19 mouse cellular contexts compared by ENCODE assay signal in the genomic region with DNA sequence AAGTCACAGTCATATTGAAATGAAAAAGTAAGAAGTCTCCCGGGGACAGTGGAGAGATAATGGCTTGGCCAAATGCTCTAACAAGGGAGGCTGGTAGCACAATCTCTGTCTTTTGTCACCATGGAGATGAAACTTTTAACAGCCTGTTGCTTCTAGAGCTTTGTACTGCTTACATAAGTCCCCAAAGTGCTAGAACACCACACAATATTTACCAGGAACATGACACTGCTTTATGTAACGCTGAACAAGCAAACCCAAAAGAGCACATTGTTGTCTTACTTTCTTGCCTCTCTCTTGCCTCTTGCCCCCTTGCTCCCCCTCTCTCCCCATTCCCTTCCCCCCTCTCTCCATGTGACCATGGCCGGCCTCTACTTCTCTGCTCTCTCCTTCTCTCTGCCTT.
A peak's percentile ranks its signal among the peaks of the same experiment; 100 is the strongest.
DNase-seq lines count a peak whose midpoint lies in the region; ATAC-seq lines count a peak whose summit lies in the region.
"Had no signal": no experiment of that assay in that cellular context is flagged by ENCODE, and none has a peak within 500 bp of the region (broad histone marks: within the 10 kb centered on the region; RNA-seq: fewer than 3 reads in every experiment).

No protein-coding gene starts in this region.

- peak; percentile 34; the same call in 1 of the 2 replicates for ATAC-seq in frontal cortex, adult (ENCODE audit: low TSS enrichment)
- ATAC-seq: activated CD4-positive, CD25-positive, alpha-beta regulatory T cell, adult 4 months; forebrain, embryonic 13.5 days; forebrain, embryonic 16.5 days had no signal

- DNase-seq in frontal cortex, postnatal 10 days (ENCODE audit: low spot score in 2 of 2): no peak
- peak; percentile 64 for DNase-seq in kidney, adult 9 months
- DNase-seq in kidney, postnatal 25 days: no peak
- DNase-seq in lung, postnatal 36 days: peak; percentile 30
- no peak for DNase-seq in lung, postnatal 10 days
- peak; percentile 41 for DNase-seq in brain, adult 2 months (ENCODE audit: low read depth, low spot score)
- DNase-seq: adrenal gland, adult 8-10 months; adrenal gland, postnatal 25 days; cerebellum, adult 18-20 months; cerebellum, adult 9-10 months; cerebellum, postnatal 14 days; gastrocnemius, postnatal 25 days; heart, adult 2 months; heart, postnatal 14 days; heart, postnatal 4 days had no signal

Comparison
In these comparisons a context has a peak if more than half of its experiments do, and no peak if none do; other contexts are left out.
1. DNase-seq: peak in kidney, adult 9 months (single experiment), lung, postnatal 36 days (single experiment) and brain, adult 2 months (single experiment); none in frontal cortex, postnatal 10 days (0 of 2), kidney, postnatal 25 days (0 of 2) and lung, postnatal 10 days (single experiment).